Mouse (Mus musculus) neural tube, postnatal 0 days (tissue): ENCODE results near the gene Cnga2. TPM values are rescaled to one million over a fixed set of nuclear protein-coding genes. Genes with fewer than 3 reads are reported as not detected.

Experiments used
- polyA plus RNA-seq: library from polyadenylated mRNA; unstranded; fragments of >200 nt; fragmentation: Nextera tagmentation; extraction: Ambion mirVana; gene quantifications from 2 replicates; pipeline ENCODE4 v1.2.1, GENCODE M21; 2015

The Cnga2 gene
- 0.13 and 0.25 TPM in 2 replicates for polyA plus RNA-seq

DNA sequence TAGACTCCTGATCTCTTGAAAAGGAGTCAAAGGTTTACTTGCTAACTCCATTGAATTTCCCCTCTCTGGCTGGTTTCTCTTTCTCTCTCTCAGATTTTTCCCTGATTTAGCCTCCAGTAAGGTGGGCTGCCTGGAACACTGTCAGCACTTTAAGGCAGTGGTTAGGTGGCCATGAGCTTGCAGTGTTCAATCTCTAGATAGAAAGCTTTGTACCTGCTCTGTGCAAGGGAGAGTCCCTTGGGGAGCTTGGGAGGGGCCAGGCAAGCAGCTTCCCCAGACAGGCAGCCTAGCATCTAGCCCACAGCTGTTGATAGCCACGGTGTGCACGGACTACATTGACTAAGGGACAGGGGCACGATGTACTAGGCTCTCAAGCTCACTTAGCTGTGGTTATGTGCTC lies at the start of gene Cnga2:
TSS of gene Cnga2 (plus strand) at position 301 of the 400 bp plus-strand sequence.

GRCm38 (mm10) chrX:71962073-71963051 lies 29.3 kb upstream of the Cnga2 start, which contains the start of gene Prrg3:
Gene Prrg3 (plus strand): TSS chrX:71962624.

GRCm38 (mm10) chrX:71972686-71973085 lies 19.0 kb upstream of the Cnga2 start, which contains the start of gene Fate1:
Gene Fate1 (plus strand): TSS chrX:71972986.

Other genes with a start within 250 kb of the Cnga2 start
- gene Vma21, start 175.9 kb upstream of the Cnga2 start, polyA plus RNA-seq, result 70.0 and 74.2 TPM in 2 replicates
- gene Gm1141, start 70.8 kb upstream of the Cnga2 start, polyA plus RNA-seq, result not detected in 2 replicates
- 10.0 TPM in 2 replicates for gene Prrg3, start 29.2 kb upstream of the Cnga2 start, polyA plus RNA-seq
- not detected in 2 replicates for gene Fate1, start 18.9 kb upstream of the Cnga2 start, polyA plus RNA-seq
- not detected in 2 replicates for gene Magea4, start 230.2 kb downstream of the Cnga2 start, polyA plus RNA-seq